Mouse (Mus musculus) heart, adult 8-10 months (tissue): ENCODE measurements around the gene Gnb5. TPM values are rescaled to one million over a fixed set of nuclear protein-coding genes. Genes with fewer than 3 reads are reported as not detected.

ENCODE experiments used
- DNase-seq: peaks from one replicate; pipeline ENCODE4 v3.0.0; 2022; ENCODE audit warnings: low spot score
- total RNA-seq, 4 experiments: library from RNA; stranded (reverse); gene quantifications; 2 replicates each; pipeline ENCODE4 v1.2.4; 2022

The Gnb5 gene
- 10 to 100 TPM; 20.4 to 25.1 (median 23.8) TPM for total RNA-seq

DNA sequence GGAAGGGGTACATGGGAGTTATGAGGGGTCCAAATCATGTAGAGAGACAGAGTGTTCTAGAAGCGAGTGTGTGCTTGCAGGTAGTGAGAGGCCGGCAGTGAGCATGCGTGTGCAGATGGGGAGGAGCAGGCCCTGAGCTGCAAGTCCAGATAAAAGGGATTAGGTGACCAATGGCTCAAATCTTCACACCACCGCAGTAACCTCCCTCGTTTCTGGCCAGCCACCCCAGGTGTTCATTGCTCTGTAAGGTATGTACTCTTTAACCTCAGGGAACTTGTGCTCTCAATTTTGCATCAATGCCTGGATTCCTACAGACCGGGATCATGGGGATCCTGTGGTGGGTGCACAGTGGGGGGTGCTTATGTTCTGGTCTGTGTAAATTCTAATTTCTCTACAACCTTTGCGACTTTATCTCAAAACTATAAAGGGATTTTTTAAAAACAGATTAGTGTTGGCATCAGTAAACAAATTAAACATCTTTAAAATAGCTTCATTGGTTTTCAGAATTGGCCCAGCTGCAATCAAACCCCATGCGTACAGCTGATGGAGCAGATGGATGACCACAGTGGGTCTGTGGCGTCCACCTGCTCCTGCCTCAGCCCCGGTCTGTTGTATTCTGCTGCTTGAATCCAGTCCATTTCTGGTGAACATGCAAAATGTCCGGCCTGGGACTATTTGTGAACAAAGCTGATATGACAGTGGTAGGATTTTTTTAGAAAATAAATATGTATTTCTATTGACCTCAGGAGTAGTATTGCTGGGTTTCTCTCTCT is at the start of gene Gnb5:
Gene Gnb5 (plus strand): TSS at position 163 of the 773 bp plus-strand sequence.
- no peak for DNase-seq

DNA sequence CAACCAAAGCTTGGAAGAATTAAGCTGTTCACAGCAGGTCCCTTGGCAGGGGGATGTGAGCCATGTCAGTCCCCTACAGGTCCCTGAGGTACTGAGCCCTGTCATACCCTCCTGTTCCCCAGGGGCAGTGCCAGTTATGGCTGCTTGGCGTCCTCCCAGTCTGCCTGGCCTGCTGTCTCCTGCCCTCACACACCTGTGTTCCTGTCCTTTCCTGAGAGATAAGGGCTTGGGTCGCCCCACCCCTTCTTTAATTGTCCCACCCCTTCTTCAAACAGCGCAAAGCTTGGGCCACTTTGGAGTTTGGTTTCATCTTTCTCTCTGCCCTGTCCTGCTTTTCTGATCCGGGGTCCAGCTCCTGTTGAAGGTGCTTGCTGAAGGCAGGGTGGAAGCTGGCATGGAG is 47.3 kb upstream of the Gnb5 start:
- DNase-seq, result no peak

- DNase-seq, result no peak
These were observed 46.4 kb upstream of the Gnb5 start for GRCm38 (mm10) chr9:75259656-75260055.

GRCm38 (mm10) chr9:75261332-75261872 is 44.7 kb upstream of the Gnb5 start:
- DNase-seq, result no peak

- no peak for DNase-seq
These were observed 43.8 kb upstream of the Gnb5 start for GRCm38 (mm10) chr9:75262235-75262826.

GRCm38 (mm10) chr9:75264008-75264718 is 41.9 kb upstream of the Gnb5 start:
- no peak for DNase-seq

GRCm38 (mm10) chr9:75267147-75267546 is 38.9 kb upstream of the Gnb5 start:
- no peak for DNase-seq

- DNase-seq, result no peak
These were observed 35.7 kb upstream of the Gnb5 start for GRCm38 (mm10) chr9:75270382-75270781.

DNA sequence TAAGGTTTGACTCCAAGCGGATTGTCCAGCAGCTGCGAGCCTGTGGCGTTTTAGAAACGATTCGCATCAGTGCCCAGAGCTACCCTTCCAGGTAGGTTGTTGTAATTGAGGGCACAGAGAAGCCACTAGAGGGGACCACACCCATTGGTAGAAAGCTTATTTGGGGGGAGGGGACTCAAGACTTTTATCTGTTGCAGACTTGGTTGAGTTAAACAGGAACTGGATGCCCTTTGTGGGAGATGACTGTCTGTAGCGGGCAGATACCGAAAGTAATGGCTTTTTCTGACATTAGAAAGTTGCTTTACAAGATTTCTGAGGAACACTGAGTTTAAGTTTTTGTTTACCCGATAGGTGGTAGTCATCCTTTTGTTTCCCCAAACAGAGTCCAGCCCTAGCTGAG is 34.5 kb upstream of the Gnb5 start:
- no peak for DNase-seq

DNA sequence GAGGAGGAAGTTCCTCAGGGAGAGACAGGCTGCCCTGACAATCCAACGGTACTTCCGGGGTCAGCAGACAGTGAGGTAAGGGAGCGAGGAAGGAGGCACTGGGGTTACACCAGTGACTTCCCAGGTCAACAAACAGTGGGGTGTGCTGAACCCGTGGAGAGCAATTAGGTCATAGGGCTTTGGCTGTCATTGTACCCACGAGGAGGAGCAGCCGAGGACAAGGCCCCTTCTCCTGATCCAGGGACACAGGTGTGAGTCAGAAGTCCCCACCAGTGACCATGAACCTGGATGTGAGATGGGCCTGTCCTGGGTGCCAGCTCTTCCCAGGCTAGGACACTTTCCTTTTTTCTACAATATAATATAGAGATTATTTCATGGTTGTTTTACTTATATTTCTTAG is 32.4 kb upstream of the Gnb5 start:
- no peak for DNase-seq

GRCm38 (mm10) chr9:75274486-75274885 is 31.6 kb upstream of the Gnb5 start:
- no peak for DNase-seq

GRCm38 (mm10) chr9:75275051-75275450 is 31.0 kb upstream of the Gnb5 start:
- no peak for DNase-seq

- peak; percentile 33 for DNase-seq
These were observed 25.3 kb upstream of the Gnb5 start for GRCm38 (mm10) chr9:75280814-75281213.

DNA sequence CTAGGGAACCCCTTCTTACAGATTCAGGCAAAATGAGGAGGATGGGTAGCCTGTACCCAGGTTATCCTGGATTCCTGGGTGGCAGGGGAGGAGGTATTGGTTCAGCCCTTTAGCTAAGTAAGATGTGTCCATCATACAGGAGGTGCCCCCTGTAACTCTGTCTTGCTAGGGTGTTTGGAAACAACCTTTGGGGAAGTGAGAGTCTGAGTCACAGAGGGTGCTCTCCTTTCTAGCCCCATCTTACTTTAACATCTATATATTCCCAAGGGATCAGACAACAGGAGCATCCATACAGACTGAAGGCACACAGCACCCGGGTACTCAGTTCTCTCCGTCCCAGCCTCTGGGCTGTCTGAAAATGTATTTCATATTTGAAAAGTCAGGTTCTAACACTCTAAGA is 23.9 kb upstream of the Gnb5 start:
- no peak for DNase-seq

- DNase-seq, result peak; percentile 21
These were observed 23.3 kb upstream of the Gnb5 start for GRCm38 (mm10) chr9:75282830-75283229.

DNA sequence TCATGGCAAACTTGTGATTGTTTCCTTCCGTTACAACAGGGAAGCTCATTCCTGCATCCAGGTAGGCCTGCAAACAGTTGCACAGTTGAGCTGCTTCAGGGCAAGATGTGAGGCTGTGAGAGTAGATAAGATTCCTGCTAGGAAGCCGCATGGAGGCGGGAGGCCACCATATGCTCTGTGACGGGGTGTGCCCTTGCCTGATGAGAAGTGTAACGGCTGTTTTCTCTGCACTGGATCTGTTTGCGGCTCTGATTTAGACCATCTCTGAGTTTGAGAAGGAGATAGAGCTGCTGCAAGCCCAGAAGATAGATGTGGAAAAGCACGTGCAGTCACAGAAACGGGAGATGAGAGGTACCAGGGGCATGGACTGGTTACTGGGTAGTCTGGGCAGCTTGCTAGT is 22.5 kb upstream of the Gnb5 start:
- DNase-seq, result no peak

DNA sequence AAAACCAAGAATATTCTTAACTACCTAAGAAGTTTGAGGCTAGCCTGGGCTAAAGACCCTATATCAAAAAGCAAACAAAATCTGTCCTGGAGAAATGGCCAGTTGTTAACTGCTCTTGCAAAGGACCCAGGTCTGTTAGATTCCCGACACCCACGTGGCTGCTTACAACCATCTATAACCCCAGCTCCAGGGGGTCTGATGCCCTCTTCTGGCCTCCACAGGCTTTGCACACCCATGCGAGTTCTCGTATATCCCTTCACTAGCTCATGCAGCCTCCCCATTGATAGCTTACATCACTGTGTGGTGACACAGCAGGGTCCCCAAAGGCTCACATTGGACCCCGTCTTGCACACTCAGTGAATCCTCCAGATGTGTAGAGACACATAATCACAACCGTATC is 20.7 kb upstream of the Gnb5 start:
- no peak for DNase-seq

DNA sequence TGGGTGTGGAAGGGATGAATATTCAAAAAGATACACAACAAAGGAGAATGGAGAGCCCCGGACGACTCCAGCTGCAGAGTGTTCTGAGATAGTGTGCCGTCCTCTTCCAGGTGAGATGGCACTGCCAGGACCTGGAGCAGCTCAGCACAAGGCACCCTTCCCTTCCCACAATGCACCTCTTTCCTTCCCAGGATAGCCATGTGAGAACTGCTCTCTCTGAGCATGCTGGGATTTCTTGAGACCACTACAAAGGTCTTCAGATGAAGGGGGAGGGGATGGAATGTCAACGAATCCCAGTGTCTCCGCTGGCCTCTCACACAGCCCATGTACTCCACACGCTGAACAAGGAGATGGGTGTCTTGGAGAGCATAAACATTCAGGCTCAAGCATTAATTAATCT is 18.5 kb upstream of the Gnb5 start:
- DNase-seq, result no peak

- DNase-seq, result no peak
These were observed 16.5 kb upstream of the Gnb5 start for GRCm38 (mm10) chr9:75289545-75289944.

- DNase-seq, result no peak
These were observed 6.7 kb upstream of the Gnb5 start for GRCm38 (mm10) chr9:75299342-75299741.

GRCm38 (mm10) chr9:75303033-75303432 is 3.1 kb upstream of the Gnb5 start:
- DNase-seq, result no peak

GRCm38 (mm10) chr9:75303701-75304261 is 2.3 kb upstream of the Gnb5 start:
- no peak for DNase-seq
